Mouse (Mus musculus) heart, adult 11 months (tissue): Measurements from ENCODE around the gene Cdk5rap3.

Source experiments
- DNase-seq: peaks from one replicate; pipeline ENCODE4 v3.0.0; 2022

The Cdk5rap3 gene

DNA sequence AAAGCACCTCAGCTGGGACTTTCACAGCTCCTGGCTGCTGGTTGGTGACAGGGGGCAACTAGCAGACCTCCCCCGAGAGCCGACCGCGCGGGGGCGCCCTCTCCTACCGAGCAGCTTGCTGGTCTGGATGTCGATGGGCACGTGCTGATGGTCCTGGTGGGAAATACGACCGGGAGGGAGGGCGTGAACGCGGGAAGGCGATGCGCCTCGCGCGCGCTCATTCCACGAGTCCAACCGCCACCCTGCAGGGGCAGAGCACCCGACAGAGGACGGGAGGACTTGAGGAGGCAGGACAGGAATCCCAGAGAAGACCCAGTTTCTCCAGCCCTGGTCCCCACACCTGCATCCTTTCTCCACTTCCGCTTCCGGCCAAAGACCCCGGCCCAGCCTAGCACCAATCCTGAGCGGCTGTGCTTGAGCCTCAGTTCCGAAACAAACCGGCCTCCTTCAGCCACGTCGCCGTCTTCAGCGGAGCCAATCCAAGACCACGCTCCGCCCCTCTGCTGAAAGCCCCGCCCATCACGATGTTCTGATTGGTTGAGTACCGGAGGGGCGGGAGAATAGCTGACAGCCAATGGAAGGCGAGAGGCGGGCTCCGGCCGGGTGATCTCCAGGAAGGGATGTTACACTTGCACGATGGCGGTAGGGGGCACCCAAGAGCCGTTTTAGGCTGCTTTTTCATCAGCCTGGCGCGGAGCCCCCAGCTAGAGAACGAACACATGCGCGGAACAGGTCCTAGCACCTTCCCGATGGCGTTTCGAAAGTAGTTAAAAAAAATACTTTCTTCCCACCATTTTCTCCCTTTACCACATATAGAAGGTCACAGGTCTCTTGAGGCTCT lies at the start of gene Cdk5rap3:
Cdk5rap3 (minus strand) TSS at position 453 of the 841 bp plus-strand sequence.
- peak; percentile 100 for DNase-seq

DNA sequence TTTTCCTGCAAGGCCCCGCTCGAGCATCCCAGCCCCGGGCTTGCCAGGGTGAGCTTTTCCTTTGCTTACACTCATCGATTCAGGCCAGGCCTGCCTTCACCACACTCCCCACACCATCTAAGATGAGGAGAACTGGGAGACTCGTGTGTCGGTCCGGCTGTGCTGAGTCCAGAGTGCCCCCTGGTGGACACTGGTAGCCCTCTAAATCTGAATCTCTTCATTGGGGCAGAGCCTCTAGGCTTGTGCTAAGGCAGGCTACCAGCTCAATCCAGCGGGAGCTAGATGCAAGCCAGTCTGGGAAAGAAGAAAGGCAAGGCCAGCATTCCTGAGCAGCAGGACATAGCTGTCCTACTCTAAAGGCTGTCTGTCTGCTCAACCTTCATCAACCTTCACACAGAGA lies 47.3 kb upstream of the Cdk5rap3 start:
- peak; percentile 98 for DNase-seq

DNA sequence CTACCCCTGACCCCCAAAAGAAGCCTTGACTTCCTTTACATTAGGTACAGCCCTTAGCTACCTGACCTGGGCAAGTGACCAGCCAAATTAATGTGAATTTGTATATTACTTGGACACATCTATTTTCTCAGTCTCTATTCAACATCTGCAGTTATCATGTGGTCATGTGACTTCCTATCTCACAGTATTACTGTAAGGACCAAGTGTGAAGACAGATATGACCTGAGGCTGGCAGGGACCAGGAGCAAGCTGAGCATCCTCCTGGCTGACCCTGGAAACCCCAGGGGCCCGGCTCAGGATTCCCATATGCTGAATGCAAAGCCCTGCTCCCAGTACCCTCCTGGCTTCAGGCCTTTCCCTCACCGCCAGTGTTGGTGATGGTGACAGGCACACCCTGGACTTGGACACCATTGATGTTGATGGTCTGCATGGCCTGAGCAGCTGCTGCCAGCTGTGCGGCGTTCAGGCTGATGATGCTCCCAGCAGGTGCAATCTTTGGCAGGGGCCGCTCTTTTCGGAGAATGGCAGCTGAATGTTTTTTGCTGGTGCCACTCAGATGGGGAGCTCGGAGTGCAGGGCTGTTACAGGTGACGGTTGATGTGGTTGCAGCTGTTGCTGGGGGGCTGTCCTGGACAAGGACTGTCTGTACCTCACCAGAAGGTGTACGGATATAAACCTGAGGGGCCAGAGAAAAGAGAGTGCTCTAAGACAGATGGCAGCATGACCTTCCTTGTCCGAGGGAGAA lies 40.9 kb upstream of the Cdk5rap3 start:
- no peak for DNase-seq

DNA sequence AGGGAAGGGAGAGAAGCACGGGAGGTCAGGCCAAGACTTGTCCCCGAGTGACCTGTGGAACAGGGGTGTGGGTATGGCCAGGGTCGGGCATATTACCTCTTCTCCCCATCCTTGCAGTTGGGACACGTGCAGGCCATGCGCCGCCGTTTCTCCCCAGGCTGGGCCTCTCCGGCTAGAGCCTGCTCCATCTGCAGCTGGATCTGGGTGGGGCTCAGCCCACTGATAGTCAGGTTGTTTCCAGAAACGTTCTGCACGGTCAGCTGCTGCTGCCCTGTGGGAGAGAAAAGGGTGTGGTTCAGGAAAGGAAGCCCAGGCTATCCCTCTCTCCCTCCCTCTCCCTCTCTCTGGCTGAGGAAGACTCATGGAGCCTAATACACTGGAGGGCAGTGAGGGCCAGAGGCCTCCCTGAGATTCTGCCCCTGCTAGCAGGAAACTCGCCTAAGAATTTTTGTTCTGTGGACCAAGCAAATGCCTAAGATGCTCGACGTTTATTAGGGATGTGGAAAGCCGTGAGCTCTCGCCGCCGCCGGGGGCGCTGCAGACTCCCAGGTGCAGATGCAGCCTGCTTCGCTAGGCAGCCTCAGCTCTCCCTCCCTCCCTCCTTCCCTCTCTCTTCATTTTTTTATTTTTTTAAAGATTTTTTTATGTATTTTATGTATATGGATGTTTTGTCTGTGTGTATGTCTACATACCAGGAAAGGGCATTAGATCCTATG lies 39.9 kb upstream of the Cdk5rap3 start:
- peak; percentile 96 for DNase-seq

DNA sequence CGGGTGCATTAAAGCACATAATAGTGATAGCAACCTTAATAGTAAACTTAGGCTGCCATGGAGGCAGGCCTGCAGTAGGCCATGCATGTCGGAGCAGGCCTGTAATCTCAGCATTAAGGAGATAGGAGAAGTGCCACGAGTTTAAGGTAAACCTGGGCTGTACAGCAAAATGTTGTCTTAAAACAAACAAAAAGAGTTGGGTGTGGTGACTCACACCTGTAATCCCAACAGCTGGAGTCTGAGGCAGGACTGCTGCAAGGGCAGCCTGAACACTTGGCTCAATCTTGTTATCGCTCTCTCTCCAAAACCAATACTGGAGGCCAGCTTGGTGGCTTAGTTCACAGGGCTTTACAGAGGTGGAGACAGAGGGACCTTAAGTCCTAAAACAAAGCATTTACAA lies 38.8 kb upstream of the Cdk5rap3 start:
- peak; percentile 86 for DNase-seq

DNA sequence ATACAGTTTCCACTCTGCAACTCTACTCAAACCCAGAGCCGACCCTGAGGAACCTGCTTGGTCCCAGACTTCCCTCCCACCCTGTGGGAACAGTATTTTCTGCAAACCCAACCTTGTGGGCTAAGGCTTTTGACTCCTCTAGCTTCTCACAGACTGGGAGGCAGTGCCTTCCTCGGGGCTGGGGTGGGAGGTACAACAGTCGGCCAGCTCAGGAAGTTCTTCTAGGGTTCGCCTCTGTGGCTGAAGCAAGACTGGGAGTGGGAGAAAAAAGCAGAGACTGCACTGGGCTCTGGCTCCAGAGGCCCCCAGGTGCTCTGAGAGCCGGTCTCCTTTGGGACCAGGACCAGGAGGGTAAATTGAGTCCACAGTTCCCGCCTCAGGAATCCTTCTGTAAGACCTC lies 36.6 kb upstream of the Cdk5rap3 start:
- peak; percentile 83 for DNase-seq

DNA sequence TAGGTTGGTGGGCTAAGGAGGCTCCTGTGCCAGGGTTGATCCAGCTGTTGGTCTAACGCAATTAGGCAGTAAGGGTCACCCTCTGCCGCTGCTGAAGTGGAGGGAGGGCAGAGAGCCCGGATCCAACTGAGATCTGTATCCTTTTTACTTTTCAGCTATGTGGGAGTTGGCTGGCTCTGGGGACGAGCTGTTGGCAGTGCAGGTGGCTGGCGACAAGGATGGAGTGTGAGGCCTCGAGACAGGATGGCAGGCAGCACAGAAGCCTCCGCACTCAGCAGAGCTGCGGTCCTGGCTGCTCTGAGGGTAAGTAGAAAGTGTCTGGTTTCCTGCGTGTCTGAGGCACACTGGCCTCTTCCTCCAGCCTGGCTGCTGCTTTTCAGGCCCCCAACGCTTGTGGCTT lies 36.1 kb upstream of the Cdk5rap3 start:
- DNase-seq: peak; percentile 77

DNA sequence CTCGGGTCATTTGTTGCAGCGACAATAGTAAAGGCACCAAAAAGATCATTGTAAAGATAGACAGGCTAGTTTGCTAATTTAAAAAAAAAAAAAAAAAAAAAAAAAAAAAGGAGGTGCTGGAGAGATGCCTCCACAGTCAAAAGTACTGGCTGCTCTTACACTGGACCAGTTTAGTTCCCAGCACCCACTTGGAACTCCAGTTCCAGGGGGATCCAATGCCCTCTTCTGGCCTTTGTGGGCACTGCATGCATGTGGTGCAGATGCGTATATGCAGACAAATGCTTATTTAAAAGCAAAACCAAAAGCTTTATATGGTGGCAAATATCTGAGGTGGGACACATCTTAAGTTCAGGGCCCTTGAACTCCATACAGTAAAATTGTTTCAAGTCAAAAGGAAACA lies 34.5 kb upstream of the Cdk5rap3 start:
- DNase-seq: no peak

DNA sequence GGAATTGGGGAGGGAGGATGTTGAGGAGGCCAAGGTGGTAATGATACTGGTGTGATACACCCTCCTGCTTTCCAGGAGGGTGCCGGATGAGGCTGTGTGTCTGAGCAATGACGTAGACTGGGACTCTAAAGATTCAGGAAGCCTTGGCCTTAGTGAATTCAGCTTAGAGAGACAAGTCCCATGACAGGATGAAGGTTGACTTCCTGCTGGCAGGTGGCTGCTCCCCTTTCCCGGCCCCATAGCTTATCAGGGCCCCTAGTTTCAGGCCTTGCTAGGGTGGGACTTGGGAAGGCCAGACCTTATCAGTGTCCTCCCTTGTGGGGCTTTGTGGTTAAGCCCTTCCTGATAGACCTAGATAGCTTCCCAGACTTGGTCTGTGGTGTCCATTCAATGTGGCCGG lies 31.6 kb upstream of the Cdk5rap3 start:
- peak; percentile 78 for DNase-seq

DNA sequence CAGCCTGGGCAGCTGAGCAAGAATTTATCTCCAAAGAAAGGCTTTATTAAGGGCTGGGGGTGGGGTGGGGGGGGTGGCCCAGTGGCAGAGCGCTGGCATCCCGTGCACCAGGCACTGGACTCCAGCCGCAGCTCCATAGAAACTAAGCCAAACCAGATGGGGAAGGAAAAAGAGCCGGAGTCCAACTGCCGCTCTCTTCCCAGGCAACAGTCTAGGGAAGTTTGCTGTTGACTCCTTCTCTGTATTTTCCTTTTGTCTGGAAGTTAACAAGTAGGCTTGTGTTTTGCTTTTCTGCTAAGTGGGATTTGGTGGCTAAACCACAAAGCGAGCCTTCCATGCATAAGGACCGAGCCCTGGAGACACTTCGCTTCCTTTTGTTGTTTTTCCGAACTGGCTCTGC lies 30.2 kb upstream of the Cdk5rap3 start:
- DNase-seq: no peak

DNA sequence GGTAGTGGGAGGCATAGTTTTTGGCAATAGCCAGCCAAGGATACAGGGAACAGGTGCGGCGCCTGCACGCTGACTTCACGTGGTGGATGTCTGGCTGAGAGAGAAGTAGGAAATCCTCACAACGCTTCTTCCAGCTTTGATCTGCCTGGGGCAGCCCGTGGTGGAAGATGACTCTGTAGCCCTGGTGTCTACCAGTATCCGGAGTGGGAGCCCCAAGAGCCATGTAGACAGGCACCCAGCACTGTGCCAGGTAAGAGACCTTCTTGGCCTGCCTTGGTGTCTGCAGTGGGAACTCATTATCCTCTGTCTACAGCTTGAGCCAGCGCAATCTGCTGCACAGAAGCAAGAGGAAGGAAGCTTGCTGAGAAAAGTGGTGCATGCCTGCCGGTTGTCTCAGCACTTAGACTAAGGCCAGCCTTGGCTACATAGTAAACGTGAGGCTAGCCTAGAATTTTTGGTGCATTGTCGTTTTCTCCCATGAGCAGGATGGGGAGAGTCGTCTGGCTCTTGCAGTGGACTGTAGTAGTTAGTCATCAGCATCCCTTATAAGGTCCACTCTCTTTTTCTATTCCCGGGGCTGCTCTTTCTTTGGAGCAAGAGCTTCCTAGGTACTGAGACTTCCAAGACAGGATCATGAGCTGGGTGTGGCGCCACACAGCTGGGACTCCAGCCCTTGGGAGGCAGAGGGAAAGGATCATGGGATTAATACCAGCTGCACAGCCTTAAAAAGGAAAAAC lies 28.7 kb upstream of the Cdk5rap3 start:
- peak; percentile 90 for DNase-seq

DNA sequence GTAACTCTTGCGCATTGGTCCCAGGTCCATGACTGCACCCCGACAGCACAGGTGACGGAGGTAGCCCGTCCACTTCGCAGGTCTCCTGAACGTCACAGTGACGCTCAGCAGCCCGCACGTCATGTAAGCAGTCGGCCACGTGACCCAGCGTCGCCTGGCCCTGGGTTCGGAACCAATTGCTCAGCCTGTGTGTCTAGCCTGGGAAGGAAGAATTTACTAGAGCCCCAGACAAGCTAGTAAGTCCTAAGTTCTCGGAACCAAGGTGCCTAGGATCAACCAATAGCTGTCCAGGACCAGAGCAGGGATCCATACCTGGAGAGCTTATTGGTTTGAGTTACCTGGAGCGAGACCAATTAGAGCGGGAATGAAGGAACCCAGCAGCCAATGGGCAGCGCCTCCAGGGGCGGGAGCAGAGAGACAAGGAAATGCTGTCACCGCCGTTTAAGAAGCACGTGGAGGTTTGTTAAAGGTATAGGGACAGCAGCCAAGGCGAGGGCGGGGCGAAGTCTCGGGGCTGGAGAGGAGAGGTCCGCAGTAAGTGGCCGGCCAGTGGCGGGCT lies 27.5 kb upstream of the Cdk5rap3 start, which contains the start of gene Pnpo:
Pnpo (minus strand) TSS at position 241 of the 559 bp plus-strand sequence.
- DNase-seq: peak; percentile 100

DNA sequence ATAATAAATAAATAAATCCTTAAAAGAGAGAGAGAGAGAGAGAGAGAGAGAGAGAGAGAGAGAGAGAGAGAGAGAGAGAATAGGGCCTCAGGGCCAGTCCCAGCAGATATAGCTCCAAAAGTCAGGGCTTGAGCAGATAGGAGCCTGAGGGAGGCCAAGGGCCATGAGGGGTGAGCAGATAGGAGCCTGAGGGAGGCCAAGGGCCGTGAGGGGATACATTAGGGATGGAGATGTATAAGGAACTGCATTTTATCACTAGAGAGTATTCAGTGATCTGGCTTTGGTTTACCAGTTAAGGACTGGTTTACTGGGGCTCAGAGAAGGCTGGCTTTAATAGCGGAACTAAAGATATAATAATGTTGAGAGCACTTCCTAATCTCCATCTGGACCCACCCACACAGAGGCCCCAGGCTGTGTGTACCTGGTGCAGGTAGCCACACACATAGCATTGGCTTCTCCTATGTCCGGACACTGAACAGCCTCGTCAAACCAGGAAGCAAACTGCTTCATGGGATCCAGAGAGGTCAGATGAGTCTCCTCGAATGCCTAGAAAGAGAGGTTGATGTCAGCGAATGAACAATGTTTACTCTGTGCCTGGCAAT lies 25.8 kb upstream of the Cdk5rap3 start:
- DNase-seq: no peak

DNA sequence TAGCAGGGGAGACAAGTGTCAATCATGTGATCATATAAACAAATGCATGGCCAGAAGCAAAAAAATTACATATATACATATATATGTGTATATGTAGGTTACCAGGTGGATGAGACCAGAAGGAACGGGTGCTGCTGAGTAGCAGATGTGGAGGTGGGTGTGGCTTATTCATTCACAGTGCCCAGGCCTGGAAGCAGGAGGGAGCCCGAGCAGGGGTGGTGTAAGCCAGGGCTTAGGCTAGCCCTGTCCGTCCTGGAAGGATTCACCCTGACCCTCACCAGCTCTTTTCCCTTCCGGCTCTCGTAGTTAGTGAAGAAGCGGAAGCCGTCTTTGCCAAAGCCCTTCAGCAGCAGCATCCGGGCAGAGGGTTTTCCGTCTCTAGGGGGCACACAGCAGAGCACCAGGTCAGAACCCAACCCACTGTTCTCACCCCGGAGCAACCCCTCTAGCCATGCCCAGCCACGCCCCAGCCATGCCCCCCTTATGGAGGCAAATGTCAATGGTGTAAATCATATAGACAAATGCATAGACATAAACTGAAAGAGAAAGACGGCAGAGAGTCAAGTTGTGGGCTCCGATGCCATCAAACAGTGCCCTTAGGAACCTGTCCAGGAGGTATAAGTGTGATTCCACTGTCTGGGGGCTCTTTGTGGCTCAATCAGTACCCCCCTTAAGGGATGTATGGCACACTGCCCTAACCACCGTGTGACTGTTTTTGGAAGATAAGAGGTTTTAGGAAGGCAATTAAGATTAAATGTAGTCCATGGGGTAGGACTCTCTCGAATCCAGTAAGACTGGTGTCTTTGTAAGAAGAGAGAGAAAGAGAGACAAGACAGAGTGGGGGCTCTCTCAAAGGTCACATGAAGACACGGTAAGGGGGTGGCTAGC lies 24.5 kb upstream of the Cdk5rap3 start:
- peak; percentile 87 for DNase-seq

DNA sequence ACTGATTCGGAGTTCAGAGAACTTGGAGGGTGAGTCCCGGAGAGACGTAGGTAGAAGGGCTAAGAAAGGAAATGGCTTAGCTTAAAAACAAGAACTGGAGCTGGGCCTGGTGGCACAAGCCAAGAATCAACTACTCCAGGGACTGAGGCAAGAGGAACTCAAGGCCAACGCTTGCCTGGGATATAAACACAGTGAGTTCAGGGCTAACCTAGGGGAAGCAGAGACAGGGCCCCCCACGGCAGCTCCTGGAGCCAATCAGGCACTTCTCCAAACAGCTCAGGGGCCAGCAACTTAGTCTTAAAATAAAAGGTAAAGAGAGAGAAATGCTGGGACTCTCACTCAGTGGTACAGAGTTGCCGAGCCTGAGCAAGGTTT lies 22.1 kb upstream of the Cdk5rap3 start:
- peak; percentile 90 for DNase-seq

DNA sequence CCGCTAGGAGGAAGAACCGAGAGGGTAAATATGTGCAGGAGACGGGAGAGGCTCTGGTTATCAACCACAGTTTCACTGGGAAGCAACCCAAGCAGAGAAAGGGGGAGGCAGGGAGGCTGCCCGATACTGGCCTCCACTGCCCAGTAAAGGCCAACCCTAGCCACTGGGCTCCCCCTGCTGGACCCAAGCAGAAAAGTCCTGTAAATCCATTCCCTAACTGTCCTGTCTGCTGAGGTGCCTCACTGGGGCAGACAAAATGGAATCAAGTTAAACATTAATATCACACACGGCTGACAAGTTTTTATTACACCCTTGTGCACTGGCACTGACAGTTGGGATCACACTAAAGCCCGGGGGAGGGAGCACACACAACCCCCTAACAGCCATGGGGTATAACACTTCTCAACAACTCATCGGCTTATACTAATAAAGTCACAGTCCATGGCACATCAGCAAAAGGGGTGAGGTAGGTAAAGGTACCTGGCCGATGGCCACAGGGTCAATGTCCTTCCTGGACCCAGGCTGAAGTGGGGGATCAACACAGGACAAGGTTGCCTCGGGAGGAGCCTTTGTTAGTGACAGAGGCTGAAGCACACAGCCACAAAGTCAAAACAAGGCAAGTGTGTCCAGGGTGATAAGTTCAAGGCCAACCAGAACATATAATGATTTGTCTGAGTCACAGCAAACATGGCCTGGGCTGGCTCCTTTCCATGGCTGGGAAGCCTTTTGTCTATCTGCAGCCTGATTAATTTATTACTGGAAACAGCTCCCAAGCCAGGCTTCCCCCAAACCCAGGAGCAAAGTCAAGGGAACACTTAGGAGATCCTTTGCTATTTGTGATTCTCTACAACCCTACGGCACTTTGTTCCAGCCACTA lies 21.5 kb upstream of the Cdk5rap3 start:
- peak; percentile 96 for DNase-seq

DNA sequence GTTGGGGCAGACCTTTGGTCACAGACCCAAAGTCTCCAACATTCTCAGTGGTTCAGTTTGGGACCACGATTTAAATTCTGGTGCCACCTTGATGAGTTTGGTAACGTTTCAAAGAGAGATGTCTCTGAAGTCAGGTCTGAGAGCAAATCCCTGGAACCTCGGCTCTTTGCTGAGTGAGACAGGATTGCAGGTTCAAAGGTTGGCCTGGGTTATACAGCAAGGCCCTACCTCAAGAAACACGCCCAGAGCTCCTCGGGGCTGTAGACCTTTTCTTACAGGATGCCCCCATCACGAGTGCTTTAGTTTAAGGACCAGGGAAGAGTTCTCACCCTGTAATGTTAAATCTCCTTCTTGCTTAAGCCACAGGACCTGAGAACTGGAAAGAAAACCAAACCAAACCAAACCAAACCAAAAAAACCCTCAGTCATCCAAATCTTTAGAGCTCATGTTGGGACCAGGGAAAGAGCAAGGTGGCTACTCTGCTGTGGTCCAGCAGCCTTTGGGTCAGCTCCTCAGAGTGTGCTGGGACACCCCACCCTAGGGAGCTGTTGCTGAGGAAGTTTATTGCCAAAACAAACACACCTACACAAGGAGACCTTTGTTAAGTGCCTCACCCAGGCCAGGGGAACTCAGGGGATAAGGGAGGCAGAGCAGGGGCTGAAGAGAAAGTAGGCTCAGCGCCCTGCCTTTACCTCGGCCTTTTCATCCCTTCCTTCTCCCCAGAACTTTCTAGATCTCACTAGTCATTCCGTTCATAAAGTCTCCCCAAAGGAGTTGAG lies 19.8 kb upstream of the Cdk5rap3 start:
- DNase-seq: peak; percentile 75

DNA sequence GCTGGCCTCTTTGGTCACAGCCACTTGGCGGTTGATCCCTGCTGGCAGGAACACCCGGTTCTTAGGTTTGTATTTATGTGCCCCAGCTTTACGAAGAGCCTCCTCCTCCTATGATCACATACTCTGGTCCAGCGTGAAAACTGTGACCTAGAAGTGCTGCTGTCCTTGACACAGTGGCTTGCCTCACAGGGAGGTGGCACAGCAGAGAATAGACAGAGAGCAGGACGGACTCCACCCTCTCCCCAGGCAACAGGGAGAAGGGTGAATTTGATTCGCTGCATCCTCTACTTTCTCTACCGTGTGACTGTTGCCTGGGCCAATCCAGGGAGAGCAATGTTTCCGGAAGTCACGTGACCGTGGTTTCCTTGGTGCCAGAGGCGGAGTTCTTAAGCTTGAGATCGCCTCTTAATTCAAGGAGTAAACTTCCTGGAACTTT lies 18.6 kb upstream of the Cdk5rap3 start:
- peak; percentile 98 for DNase-seq
